Mouse (Mus musculus): ENCODE results near the gene Ttc7b.

DNA sequence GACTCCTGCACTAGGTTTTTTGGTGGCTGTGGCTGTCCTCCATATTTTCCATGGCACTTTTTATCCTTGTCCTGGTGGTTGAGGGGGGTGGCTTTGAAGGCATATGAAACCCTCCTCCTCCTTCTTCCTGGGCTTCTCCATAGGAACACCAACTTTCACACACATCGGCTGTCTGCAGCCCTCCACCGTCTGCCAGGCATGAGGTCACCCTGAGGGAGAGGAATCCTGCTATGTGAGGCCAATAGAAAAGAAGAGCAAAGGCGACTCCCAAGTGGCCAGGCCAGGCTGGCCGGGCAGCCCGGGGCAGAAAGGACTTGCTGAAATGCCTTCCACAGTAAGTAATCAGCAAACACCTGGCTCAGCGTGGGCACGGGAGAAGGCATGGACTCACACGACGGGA, 8.0 kb downstream of the Ttc7b start:
- TF ChIP-seq POLR2A (IDR thresholded peaks at IDR 0.05; ENCODE audit: insufficient read depth, low read depth, low read length) (no peak), CTCF (IDR thresholded peaks at IDR 0.05; ENCODE audit: insufficient read depth, low read depth, low read length) (no peak)
